Mouse (Mus musculus) spleen, adult 2 months (tissue): ENCODE measurements around the gene Fam118b.

Experiments
- CTCF ChIP-seq: fragments of 200-500 bp; IDR thresholded peaks from 2 replicates; pipeline ENCODE4 v1.5.1; 2011; ENCODE audit warnings: mild to moderate bottlenecking, inconsistent platforms; ENCODE audit not compliant: insufficient read depth, insufficient read length, insufficient replicate concordance; ENCODE audit errors: extremely low read depth
- POLR2A ChIP-seq: fragments of 200-500 bp; IDR thresholded peaks from 2 replicates; pipeline ENCODE4 v1.6.1; 2011; ENCODE audit warnings: low read depth, low read length, inconsistent platforms

DNA sequence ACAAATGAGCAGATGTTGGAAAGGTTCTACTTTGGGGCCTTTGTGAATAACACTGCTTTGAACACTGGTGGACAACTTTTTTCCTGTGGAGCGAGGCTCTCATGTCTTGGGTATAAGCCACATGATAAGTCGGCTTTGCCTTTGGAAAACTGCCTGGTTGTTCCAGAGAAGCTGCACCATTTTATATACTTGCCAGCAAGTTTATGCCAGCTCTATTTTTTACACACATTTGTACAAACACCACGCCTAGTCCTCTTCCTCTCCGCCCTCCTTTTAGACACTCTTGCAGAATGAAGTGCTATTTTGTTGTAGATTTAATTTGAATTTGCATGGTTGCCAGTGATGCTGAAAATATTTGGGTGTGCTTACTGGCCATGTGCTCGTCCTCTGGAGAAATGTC is 25.9 kb upstream of the Fam118b start:
- TF ChIP-seq POLR2A: no peak
- no peak for TF ChIP-seq CTCF
